Mouse (Mus musculus) liver, embryonic 14.5 days (tissue): Measurements from ENCODE around the gene Tkt. TPM values are rescaled to one million over a fixed set of nuclear protein-coding genes. Genes with fewer than 3 reads are reported as not detected.

Experiments
- ATAC-seq: fragments of 200-750 bp; cut with Nextera tagmentation; 2 replicates; pipeline ENCODE4 v1.8.0; 2017; ENCODE audit warnings: moderate number of reproducible peaks, mild to moderate bottlenecking, moderate library complexity; ENCODE audit not compliant: insufficient read depth
- DNase-seq, 3 experiments: peaks; one replicate each; pipeline ENCODE4 v3.0.0-alpha.2; 2012 to 2013; ENCODE audit warnings: low read depth in 3 of 3, low spot score in 3 of 3
- H3K27ac ChIP-seq: fragments of 300-500 bp; sonication (generic); 2 replicates; pipeline ENCODE4 v1.5.1; 2014; ENCODE audit warnings: moderate library complexity, mild to moderate bottlenecking, control low read depth, inconsistent platforms
- H3K27me3 ChIP-seq: fragments of 300-500 bp; sonication (generic); 2 replicates; pipeline ENCODE4 v1.6.1; 2014; ENCODE audit warnings: mild to moderate bottlenecking, low read length, moderate library complexity; ENCODE audit not compliant: control insufficient read depth, insufficient read depth
- H3K36me3 ChIP-seq: fragments of 300-500 bp; sonication (generic); replicated peaks from 2 replicates; pipeline ENCODE4 v1.6.1; 2014; ENCODE audit warnings: low read depth; ENCODE audit not compliant: control insufficient read depth, insufficient read depth
- H3K4me1 ChIP-seq, 2 experiments: fragments of 200-500 bp in 1 of 2; fragments of 300-500 bp in 1 of 2; sonication (generic) in 1 of 2; replicated peaks; 2 replicates each; pipeline ENCODE4 v1.6.1; 2012 to 2014; ENCODE audit warnings: antibody characterized with exemption in 1 of 2, inconsistent platforms in 1 of 2, low read length in 1 of 2; ENCODE audit not compliant: control insufficient read depth in 2 of 2, insufficient read depth in 2 of 2
- H3K4me2 ChIP-seq: fragments of 300-500 bp; sonication (generic); 2 replicates; pipeline ENCODE4 v1.6.1; 2014; ENCODE audit warnings: low read depth, mild to moderate bottlenecking, control low read depth, moderate library complexity
- H3K4me3 ChIP-seq, 2 experiments: fragments of 200-500 bp in 1 of 2; fragments of 300-500 bp in 1 of 2; sonication (generic) in 1 of 2; 2 replicates each; pipeline ENCODE4 v1.5.1; 2012 to 2014; ENCODE audit warnings: low read depth in 2 of 2, low read length in 2 of 2, mild to moderate bottlenecking in 2 of 2, control low read depth in 1 of 2, inconsistent platforms in 1 of 2, moderate library complexity in 1 of 2; ENCODE audit not compliant: insufficient read depth in 1 of 2
- H3K9ac ChIP-seq: fragments of 300-500 bp; sonication (generic); replicated peaks from 2 replicates; pipeline ENCODE4 v1.6.1; 2014; ENCODE audit warnings: mild to moderate bottlenecking, control low read depth, moderate library complexity
- H3K9me3 ChIP-seq: fragments of 300-500 bp; sonication (generic); 2 replicates; pipeline ENCODE4 v1.6.1; 2016; ENCODE audit warnings: low read length, mixed read lengths; ENCODE audit not compliant: control insufficient read depth
- CTCF ChIP-seq: IDR thresholded peaks from 2 replicates; pipeline ENCODE4 v1.5.1; 2016; ENCODE audit warnings: antibody characterized with exemption, low read depth, control low read depth
- EP300 ChIP-seq: IDR thresholded peaks from 2 replicates; pipeline ENCODE4 v1.6.1; 2016; ENCODE audit warnings: antibody characterized with exemption, low read depth
- WGBS: fragments of 180-500 bp; shearing (Covaris S2); extraction: QIAGEN DNeasy Blood & Tissue Kit; methylation state at CpG from one replicate; pipeline ENCODE4 v1.1.7; 2014; ENCODE audit not compliant: insufficient replicate concordance; 5-methylcytosine and 5-hydroxymethylcytosine counted together
- polyA plus RNA-seq, 2 experiments: library from polyadenylated mRNA; depleted of rRNA in 1 of 2; stranded (reverse) in 1 of 2; unstranded in 1 of 2; fragments of >200 nt; fragmentation: Nextera tagmentation in 1 of 2; extraction: Ambion mirVana in 1 of 2; gene quantifications; 2 replicates each; pipeline versions ENCODE4 v1.2.1 to v1.2.3; 2012 to 2014

The Tkt gene
- polyA plus RNA-seq, 2 experiments: 86.7 to 153 TPM

GRCm38 (mm10) chr14:30551981-30552380 lies 3.8 kb downstream of the Tkt start:
- H3K4me3 ChIP-seq: no peak overlapping the region
- DNase-seq (no peak), ATAC-seq (no peak)
- H3K9ac ChIP-seq: no peak overlapping the region
- H3K27ac ChIP-seq: no peak overlapping the region
- TF ChIP-seq CTCF: no peak
- TF ChIP-seq EP300: no peak
- H3K27me3 ChIP-seq: no peaks in the 10 kb centered on the region
- peaks cover 31% of the 10 kb centered on the region in 2 experiments for H3K4me1 ChIP-seq
- no peaks in the 10 kb centered on the region for H3K9me3 ChIP-seq
- peaks cover 9% of the 10 kb centered on the region for H3K36me3 ChIP-seq
- peak overlapping the region; percentile 100 for H3K4me2 ChIP-seq
- 85% methylated on average over 2 of the region's 2 CpGs for WGBS

GRCm38 (mm10) chr14:30553185-30553584 lies 5.0 kb downstream of the Tkt start:
- no peak overlapping the region for H3K27ac ChIP-seq
- ATAC-seq: no peak
- no peaks in the 10 kb centered on the region for H3K27me3 ChIP-seq
- no peak overlapping the region for H3K4me3 ChIP-seq
- WGBS: 75% methylated on average over 4 of the region's 4 CpGs
- H3K36me3 ChIP-seq: peaks cover 14% of the 10 kb centered on the region
- no peaks in the 10 kb centered on the region for H3K9me3 ChIP-seq
- no peak overlapping the region for H3K9ac ChIP-seq
- DNase-seq: no peak
- no peak overlapping the region for H3K4me2 ChIP-seq
- TF ChIP-seq CTCF (no peak), EP300 (no peak)
- peaks cover 26 to 27% of the 10 kb centered on the region in 2 experiments for H3K4me1 ChIP-seq

GRCm38 (mm10) chr14:30556651-30557050 lies 8.5 kb downstream of the Tkt start:
- H3K27ac ChIP-seq: no peak overlapping the region
- no peaks in the 10 kb centered on the region for H3K9me3 ChIP-seq
- ATAC-seq (no peak), DNase-seq (no peak)
- H3K9ac ChIP-seq: no peak overlapping the region
- H3K4me3 ChIP-seq: no peak overlapping the region
- WGBS: 78% methylated on average over 2 of the region's 2 CpGs
- peaks cover 9 to 13% of the 10 kb centered on the region in 2 experiments for H3K4me1 ChIP-seq
- TF ChIP-seq EP300 (no peak), CTCF (no peak)
- no peak overlapping the region for H3K4me2 ChIP-seq
- H3K36me3 ChIP-seq: peaks cover 40% of the 10 kb centered on the region
- H3K27me3 ChIP-seq: no peaks in the 10 kb centered on the region

GRCm38 (mm10) chr14:30557730-30558129 lies 9.6 kb downstream of the Tkt start:
- Histone ChIP-seq H3K9ac (no peak overlapping the region), H3K27ac (no peak overlapping the region), H3K4me3 (no peak overlapping the region), H3K4me1 (peaks cover 7 to 16% of the 10 kb centered on the region in 2 experiments), H3K9me3 (no peaks in the 10 kb centered on the region), H3K4me2 (no peak overlapping the region), H3K27me3 (no peaks in the 10 kb centered on the region), H3K36me3 (peaks cover 40% of the 10 kb centered on the region)
- 81% methylated on average over 9 of the region's 9 CpGs for WGBS
- no peak for DNase-seq
- no peak for TF ChIP-seq CTCF
- TF ChIP-seq EP300: no peak
- no peak for ATAC-seq

- Histone ChIP-seq H3K27ac (no peak overlapping the region), H3K4me2 (no peak overlapping the region), H3K4me3 (no peak overlapping the region), H3K9me3 (no peaks in the 10 kb centered on the region), H3K36me3 (peaks cover 40% of the 10 kb centered on the region), H3K27me3 (no peaks in the 10 kb centered on the region), H3K9ac (no peak overlapping the region), H3K4me1 (peaks cover 18 to 24% of the 10 kb centered on the region in 2 experiments)
- ATAC-seq: no peak
- no peak for TF ChIP-seq CTCF
- no peak for TF ChIP-seq EP300
- DNase-seq: no peak
- 90% methylated on average over 17 of the region's 17 CpGs for WGBS
Measured at GRCm38 (mm10) chr14:30559321-30559850, 11.2 kb downstream of the Tkt start.
